Mouse (Mus musculus) lung, postnatal 4 days (tissue): ENCODE measurements around the gene Pi4kb.
A peak's percentile ranks its signal among the peaks of the same experiment; 100 is the strongest.
"Not testable (repeated sequence)": the region's sequence is repeated elsewhere in the genome, so short reads cannot be mapped to it uniquely, and the experiment has no call there.

Experiments used
- DNase-seq, 2 experiments: peaks; one replicate each; pipeline ENCODE4 v3.0.0; 2021

The Pi4kb gene

DNA sequence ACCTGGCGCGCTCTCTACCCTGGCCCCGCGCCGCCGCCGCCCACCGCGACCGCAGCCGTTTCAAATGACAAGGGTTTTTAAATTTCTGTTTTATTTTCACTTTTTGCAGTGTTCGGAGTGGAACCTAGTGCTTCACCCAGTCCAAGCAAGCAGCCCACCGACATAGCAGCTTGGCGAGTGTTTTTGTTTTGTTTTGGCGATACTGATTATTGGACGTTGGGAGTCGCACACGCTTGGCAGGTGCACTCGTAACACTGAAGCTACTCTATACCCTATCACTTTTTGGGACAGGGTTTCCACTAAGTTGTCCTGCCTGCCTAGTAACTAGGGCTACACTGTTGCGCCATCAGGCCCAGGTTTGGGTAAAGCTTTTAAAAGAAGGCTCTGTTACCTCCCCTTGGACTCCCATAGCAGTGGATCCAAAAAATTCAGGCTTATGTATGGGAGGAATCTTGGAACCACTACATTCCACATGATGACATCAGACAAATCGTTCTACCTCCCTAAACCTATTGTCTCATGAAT is 42.1 kb downstream of the Pi4kb start:
- no peak for DNase-seq

DNA sequence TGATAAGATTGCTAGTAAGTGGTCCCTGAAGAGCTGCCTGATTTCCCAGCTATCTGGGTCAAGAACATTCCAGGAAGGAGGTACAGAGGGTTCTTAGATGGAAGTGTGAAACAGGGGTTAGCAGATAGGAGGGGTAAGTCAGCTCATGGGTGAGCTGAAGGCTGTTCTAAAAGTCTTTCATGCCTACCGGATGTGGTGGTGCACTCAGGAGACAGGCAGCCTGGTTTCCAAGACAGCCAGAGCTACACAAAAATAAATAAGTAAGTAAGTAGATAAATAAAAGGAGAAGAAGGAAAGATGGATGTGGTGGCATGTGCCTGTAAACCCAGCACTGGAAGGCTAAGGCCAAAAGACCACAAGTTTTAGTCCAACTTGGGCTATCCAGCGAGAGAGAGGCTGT is 44.2 kb downstream of the Pi4kb start:
- no peak for DNase-seq

DNA sequence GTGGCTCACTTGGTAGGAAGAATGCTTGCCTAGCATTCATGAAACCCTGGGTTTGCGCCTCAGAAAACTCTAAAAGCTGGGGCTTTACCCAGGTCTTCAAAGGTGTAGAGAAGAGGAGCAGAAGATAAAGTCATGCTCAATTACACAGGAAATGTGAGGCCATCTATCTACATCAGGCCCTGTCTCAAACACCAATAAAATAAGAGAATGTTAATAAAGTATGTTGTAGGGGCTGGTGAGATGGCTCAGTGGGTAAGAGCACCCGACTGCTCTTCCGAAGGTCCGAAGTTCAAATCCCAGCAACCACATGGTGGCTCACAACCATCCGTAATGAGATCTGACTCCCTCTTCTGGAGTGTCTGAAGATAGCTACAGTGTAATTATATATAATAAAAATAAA is 46.4 kb downstream of the Pi4kb start:
- DNase-seq, result not testable (repeated sequence)

DNA sequence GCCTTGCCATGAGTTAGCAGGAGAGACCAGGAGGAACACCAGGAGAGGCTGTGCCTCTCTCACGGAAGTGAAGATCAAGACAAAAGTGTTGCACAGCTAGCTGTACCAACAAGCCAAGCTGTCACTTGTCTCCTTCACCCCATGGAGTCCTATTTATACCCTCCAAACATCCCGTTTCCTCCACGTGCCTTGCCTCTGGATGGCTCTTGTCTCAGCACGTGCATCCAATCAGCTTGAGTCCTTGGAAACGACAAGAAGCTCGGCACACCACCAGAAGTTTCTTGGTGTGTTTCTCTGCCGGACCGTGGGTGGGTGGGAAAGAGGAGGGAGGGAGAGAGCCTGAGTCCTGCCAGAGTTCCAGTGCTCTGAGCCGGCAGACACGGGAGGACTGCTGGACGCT is 50.0 kb downstream of the Pi4kb start:
- peak; percentile 75 to 86 for DNase-seq

DNA sequence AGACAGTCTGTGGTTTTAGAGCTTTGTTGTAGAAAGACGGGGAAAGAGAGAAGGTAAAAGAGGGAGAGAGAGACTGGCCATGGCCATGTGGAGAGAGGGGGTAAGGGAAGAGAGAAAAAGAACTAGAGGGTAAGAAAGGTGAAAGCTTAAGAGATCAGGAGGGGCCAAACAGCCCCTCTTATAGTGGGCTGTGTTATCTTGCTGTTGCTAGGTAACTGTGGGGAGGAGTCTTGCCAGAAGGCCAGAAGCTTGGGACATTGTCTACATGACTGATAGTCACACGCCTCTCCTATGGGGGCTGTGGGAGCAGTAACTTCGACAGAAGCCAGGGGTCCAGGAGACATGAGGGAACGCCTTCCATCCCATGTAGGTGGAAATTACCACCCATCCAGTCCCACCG is 50.7 kb downstream of the Pi4kb start:
- DNase-seq, result no peak

DNA sequence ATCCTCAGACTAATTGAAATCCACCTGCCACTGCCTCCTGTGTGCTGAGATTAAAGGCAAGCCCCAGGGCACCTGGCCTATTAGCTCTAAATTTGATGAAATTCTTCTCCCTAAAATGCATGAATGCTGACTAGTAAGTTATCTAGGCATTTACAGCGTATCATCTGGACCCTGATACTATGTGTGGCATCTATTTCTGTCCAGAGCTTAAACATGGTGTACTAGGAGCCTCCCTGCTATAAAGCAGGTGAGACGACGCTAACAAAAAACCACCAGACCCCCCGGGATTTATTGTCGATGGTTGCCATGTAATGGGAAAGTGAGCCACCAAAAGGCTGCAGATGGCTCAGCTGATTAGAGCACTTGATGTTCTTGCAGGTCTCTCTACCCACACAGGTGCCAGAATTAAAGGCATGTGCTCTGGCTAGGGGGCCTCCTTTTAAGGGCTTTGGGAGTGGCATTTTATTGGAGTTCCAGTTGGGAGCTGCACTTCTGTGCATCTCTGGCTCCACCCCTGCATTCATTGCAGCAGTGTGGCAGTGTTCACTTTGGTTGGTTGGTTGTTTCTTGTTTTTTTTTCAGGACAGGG is 52.6 kb downstream of the Pi4kb start:
- no peak for DNase-seq

DNA sequence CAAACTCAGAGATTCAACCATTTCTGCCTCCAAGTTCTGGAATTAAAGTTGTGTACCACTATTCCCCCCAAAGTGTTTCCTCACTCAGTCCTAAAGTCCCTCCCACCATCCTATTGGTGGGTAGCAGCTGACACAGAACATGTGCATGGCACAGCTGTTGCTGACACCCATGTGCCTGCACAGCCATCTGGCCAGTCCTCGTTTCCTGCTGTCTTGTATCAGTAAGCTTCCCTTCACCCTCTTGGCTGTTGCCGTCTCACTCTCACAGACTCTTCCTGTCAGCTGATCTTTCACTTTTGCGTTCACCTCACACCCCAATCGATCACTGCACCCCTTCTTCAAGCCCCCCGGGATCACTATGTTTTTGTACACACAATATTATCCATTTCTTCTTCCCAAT is 53.2 kb downstream of the Pi4kb start:
- peak in 1 of 2 experiments; percentile 68 for DNase-seq

DNA sequence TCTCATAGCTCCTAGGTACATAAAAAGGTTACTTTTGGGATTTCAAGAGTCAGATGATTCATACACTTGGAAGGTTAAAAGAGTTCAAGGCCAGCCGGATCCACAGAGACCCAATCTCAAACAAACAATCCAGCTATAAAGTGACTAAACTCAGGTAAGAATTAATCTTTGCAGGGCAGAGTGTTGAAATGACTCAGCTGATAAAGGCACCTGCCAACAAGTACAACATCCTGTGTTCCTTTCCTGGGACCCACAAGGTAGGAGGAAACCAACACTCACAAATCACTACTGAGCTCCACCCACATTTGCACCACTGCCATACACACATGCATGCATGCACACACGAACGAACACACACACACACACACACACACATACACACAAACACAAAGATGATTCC is 54.1 kb downstream of the Pi4kb start:
- DNase-seq, result no peak

DNA sequence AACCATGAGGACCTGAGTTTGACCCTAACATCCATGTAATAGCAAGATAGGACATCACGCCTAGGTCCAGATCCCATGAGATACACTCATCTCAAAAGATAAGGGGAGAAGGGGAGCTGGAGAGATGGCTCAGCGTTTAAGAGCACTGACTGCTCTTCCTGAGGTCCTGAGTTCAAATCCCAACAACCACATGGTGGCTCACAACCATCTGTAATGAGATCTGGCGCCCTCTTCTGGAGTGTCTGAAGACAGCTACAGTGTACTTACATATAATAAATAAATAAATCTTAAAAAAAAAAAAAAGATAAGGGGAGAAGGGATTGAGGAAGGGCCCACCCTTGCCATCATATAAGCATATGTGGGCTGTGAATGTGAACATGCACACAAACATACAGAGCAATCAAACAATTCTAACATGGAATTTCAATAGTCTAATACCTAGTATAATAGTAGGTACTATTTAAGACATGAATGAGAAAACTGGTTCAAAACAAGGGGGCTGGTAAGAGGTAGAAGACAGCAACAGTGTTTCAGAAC is 54.8 kb downstream of the Pi4kb start:
- DNase-seq, result not testable (repeated sequence)

DNA sequence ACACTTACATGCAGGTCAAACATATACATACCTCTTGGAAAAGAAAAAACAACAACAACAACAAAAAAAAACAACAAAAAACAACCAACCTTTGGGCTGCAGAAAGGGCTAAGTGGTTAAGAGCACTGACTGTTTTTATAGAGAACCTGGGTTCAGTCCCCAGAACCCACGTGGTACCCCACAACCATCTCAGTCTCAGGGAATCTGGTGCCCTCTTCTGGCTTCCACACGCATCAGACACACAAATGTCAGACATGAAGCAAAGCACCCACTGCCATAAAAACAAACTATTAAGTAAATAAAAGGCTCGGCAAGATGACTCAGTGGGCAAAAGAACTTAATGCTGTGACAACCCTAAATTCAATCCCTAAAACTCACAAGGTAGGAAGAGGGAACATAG is 55.4 kb downstream of the Pi4kb start:
- DNase-seq, result no peak

DNA sequence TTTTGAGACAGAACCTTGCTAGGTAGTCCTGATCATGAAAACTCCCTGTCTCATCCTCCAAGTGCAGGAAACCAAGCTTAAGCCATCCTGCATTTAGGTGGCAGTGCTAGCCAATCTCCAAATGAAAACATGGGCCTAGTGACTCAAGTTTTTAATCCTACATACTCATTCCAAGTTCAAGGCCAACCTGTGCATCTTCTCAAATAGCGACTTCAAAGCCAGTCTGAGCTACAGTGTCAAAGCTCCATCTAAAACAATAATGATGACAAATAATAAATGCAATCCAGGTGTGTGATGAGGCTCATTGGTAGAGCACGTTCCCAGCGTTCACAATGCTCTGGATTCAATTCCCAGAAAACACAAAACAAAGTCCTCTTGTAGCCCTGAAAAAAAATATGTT is 67.1 kb downstream of the Pi4kb start:
- DNase-seq, result no peak

DNA sequence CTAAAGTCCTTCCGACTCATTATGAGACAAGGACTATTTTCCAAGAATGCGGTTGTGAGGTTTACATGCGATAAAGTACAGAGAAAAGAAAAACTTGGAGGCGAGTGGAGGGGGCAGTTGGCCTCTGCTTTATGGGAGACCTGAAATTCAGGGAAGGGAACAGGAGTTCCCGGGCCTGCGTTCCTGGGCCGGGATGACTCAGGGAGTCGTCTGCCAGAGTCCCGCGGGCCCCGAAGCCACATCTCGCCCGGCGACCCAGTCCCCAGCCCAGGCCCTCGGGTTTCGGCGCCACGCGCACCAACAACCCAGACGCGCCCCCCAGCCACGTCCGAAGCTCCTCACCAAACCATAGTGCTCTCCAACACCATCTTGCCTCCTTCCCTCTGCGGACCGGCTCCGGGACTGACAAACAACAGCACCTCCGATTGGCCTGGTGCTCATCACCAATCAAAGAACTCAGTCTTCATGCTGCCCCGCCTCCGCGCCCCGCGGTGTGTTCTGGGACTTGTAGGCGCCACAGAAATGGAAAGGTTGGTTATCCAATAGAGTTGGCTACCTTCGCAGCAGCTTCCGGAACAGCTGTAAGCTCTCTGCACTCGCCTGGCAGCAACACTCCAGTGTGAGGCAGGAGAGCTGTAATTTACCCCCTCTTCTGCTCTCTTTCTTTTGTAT is 67.8 kb downstream of the Pi4kb start, which contains the start of gene Psmd4:
Gene Psmd4, minus strand, starts transcription at position 449 of the 672 bp plus-strand sequence.
- peak; percentile 98 for DNase-seq

DNA sequence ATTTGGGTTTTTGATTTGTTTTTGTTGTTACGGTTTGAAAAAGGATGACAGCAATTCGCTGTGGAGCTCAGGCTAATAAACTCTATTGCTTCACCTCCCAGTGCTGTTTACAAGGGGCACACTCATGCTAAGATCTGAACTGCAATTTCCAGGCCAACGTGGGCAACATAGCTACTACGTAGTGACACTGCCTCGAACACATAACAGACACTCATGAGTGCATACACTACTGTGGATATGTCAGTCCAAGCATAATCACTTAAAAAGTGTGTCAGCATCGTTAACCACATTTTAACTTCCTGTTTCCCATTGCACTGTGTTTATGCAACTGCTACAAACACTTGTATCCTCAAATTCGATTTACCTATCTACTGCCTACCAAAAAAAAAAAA is 68.3 kb downstream of the Pi4kb start:
- no peak for DNase-seq

DNA sequence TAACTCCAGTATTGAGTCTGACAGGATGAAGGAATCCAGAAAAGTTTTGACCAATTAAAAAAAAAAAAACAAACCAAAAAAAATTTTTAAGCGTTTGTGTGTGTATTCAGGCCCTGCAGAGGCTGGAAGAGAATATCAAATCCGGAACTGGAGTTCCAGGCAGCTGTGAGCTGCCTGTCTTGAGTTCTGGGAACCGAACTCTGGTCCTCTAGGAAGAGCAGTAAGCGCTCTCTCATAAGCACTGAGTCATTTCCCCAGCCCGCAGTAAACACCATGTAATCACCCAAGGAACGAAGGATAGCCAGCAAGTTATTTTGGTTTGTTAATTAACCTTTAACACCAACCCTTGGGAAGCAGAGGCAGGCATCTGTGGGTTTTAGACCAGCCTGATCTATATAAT is 68.7 kb downstream of the Pi4kb start:
- DNase-seq, result no peak

DNA sequence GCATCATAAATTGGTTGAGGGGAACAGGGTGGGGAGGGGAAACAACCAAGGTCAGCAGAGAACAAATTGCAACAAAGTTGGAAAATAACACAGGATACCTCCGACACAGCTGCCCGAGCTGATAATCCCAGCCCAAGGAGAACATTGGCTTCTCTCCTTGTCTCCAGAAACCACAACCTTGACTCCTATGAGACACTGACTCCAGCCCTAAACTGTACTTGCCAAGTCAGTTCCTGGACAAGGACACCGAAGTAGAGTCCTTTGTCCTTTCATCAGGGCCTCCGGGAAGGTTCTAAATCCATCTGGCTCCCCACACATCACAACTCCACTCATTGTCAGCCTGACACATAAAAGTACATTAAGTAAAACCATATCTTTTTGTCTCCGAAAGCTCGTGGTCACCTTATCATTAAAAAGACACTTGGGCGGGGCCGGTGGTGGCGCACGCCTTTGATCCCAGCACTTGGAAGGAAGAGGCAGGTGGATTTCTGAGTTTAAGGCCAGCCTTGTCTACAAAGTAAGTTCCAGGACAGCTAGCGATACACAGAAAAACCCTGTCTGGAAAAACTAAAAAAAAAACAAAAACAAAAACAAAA is 72.0 kb downstream of the Pi4kb start:
- no peak for DNase-seq

DNA sequence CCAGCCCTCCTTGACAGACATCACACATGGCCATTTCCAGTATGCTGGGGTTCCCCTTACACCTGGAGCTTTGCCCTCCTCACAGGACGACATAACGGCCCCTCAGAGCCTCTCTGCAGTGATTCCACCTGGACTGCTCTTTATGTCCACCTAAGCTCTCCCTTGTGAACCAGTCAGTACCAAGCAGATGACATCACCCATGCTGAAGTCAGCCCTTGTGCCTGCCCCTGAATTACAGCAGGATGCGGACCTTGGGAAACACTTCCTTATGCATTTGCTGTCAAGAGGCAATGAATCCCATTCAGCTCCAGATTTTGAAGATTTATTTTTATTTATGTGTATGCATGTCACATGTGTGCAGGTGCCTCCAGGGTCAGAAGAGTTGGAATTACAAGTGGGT is 73.4 kb downstream of the Pi4kb start:
- DNase-seq, result no peak

DNA sequence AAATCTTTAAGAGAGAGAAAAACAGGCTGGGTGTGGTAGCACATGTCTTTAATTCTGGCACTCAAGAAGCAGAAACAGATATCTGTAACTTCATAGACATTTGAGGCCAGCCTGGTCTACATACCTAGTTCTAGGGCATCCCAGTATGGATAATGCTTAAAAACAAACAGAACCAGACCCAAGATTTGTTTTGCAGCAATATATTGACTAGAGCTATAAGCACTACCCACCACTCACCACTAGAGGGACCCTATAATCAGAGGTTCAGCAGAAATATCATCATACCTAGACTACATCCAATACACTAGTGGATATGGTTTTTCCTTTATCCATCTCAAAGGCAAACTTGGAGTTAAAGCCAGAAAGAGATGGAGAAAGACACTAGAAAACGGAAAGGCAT is 78.4 kb downstream of the Pi4kb start:
- peak in 1 of 2 experiments; percentile 55 for DNase-seq

DNA sequence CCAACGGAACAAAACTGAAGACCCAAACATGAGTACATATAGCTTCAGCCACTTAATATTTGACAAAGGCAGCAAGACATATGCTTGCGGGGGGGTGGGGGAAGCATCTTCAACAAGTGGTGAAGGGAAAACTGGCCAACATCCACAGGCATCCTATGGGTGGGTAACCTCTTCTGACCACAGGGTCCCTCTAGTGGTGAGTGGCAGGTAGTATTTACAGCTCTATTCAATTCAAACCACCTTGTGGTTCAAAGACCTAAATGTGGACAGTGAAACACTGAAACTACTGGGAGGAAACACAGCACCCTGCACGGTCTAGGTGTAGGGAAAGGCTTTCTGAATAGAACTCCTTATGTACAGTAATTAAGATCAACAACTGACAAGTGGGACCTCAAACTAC is 79.2 kb downstream of the Pi4kb start:
- peak in 1 of 2 experiments; percentile 52 for DNase-seq

DNA sequence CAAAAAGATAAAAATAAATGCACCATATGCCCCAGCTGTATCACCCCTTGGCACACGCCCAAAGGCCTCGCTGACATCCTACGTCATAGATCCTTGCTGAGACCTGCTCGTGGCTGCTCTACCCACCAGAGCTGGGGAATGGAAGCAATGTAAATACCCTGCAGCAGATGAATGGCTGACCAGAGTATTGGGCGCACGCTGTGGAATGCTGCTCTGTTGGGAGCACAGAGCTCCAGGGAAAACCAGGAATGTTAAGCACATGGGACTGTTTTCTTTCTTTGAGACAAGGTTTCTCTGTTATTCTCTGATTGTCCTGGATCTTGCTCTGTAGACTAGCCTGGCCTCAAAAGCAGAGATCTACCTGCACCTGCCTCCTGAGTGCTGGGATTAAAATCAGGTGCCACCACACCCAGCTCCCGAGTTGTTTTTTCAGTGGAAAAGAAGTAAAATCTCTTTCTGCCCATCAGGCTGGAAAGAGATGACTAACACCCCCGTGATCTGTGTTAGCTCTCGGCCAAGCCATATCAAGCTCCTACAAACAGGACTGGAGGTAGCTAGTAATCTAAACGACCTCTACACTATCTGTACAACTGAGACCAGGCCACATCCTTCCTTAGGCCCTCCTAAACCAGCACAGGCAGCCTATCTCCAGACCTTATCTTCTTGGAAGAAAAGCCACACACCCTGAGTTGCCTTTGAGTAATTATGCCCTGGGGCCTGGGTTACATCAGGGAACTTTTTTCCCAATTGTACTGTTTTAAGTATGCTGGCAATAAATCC is 80.1 kb downstream of the Pi4kb start:
- peak; percentile 39 to 46 for DNase-seq

DNA sequence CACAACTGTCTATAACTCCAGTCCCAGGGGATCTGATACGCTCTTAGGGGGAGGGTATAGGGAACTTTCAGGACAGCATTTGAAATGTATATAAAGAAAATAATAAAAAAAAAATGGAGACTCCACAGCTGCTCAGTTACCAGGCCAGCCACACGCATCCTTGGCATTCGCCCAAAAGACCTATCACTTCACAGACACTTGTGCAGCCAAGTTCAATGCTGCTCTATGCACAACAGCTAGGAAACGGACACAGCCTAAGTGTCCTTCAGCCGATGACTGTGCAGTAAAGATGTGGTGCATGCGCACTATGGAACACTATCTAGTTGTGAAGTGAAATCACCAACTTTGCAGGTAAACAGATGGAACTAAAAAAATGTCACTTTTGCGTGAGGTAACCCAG is 81.7 kb downstream of the Pi4kb start:
- peak in 1 of 2 experiments; percentile 40 for DNase-seq
